Mouse (Mus musculus) cerebellum, adult 11-12 months (tissue): Measurements from ENCODE around the gene Mgmt.

Experiments
- DNase-seq: peaks from one replicate; pipeline ENCODE4 v3.0.0; 2022

The Mgmt gene

GRCm38 (mm10) chr7:137140321-137140720 is 245.9 kb downstream of the Mgmt start:
- DNase-seq = no peak

- no peak for DNase-seq
Observed at GRCm38 (mm10) chr7:137141386-137141785, 247.0 kb downstream of the Mgmt start.

GRCm38 (mm10) chr7:137147101-137147500 is 252.7 kb downstream of the Mgmt start:
- DNase-seq = no peak

GRCm38 (mm10) chr7:137151854-137152253 is 257.4 kb downstream of the Mgmt start:
- DNase-seq = no peak

- no peak for DNase-seq
Observed at GRCm38 (mm10) chr7:137154623-137155022, 260.2 kb downstream of the Mgmt start.

GRCm38 (mm10) chr7:137159086-137159485 is 264.7 kb downstream of the Mgmt start:
- no peak for DNase-seq

- DNase-seq = no peak
Observed at GRCm38 (mm10) chr7:137172278-137172677, 277.9 kb downstream of the Mgmt start.
